Mouse (Mus musculus) inflammation-experienced regulatory T-cells, adult 16 weeks (primary cell): ENCODE data around the gene Gm49358. TPM values are rescaled to one million over a fixed set of nuclear protein-coding genes. Genes with fewer than 3 reads are reported as not detected.

ENCODE experiments used
- polyA plus RNA-seq: library from polyadenylated mRNA; unstranded; fragments of 100-300 nt; shearing (Covaris generic); gene quantifications from one replicate; pipeline ENCODE4 v1.2.1, GENCODE M21; 2017

Gm49358 gene
- not detected for polyA plus RNA-seq

GRCm38 (mm10) chr10:86763672-86764071 is at the start of gene Gm49358:
Gene Gm49358 (plus strand): TSS chr10:86763972.

GRCm38 (mm10) chr10:86778398-86779116 is 14.8 kb downstream of the Gm49358 start, which contains the start of gene Nt5dc3:
Gene Nt5dc3 (plus strand): TSS chr10:86779005.

Other genes starting within 250 kb of the Gm49358 start
- 350 TPM for gene Hsp90b1, start 58.5 kb upstream of the Gm49358 start, polyA plus RNA-seq
- gene Ttc41, start 58.2 kb upstream of the Gm49358 start, polyA plus RNA-seq = 1.1 TPM
- gene Nt5dc3, start 15.0 kb downstream of the Gm49358 start, polyA plus RNA-seq = 0.60 TPM
- 0.98 TPM for gene Stab2, start 244.1 kb downstream of the Gm49358 start, polyA plus RNA-seq